Mouse (Mus musculus) brain, embryonic 14.5 days (tissue): ENCODE measurements around the gene Odf2.

Experiments
- CTCF ChIP-seq: fragments of 200-500 bp; IDR thresholded peaks from 2 replicates; pipeline ENCODE4 v1.5.1; 2012; ENCODE audit warnings: inconsistent platforms, mild to moderate bottlenecking, moderate library complexity, borderline replicate concordance; ENCODE audit not compliant: insufficient read depth, insufficient read length; ENCODE audit errors: extremely low read depth
- POLR2A ChIP-seq: fragments of 200-500 bp; IDR thresholded peaks from 2 replicates; pipeline ENCODE4 v1.6.1; 2012; ENCODE audit warnings: mild to moderate bottlenecking, inconsistent platforms, borderline replicate concordance; ENCODE audit not compliant: poor library complexity, insufficient read depth, insufficient read length, severe bottlenecking; ENCODE audit errors: extremely low read depth

GRCm38 (mm10) chr2:29898081-29898480, 9.1 kb downstream of the Odf2 start:
- TF ChIP-seq CTCF (no peak), POLR2A (no peak)
